Mouse (Mus musculus): Measurements from ENCODE around the gene Ttc17.

GRCm38 (mm10) chr2:94333841-94334741 lies 72.4 kb downstream of the Ttc17 start:
- no peak for TF ChIP-seq POLR2A (IDR thresholded peaks at IDR 0.05; ENCODE audit: insufficient read depth, low read length)
- TF ChIP-seq EP300 (IDR thresholded peaks at IDR 0.05; ENCODE audit: insufficient read depth, low read depth, low read length) = no peak
- no peak for TF ChIP-seq CTCF (IDR thresholded peaks at IDR 0.05; ENCODE audit: low read depth, low read length)
